Mouse (Mus musculus) monocyte, adult 2 months (primary cell): ENCODE data around the gene Atg16l1.
A peak's percentile ranks its signal among the peaks of the same experiment; 100 is the strongest.

Experiments
- DNase-seq, 2 experiments: peaks; one replicate each; pipeline ENCODE4 v3.0.0; 2022; ENCODE audit warnings: low spot score in 2 of 2, low read depth in 1 of 2

Atg16l1 gene

GRCm38 (mm10) chr1:87755641-87756470 lies at the start of gene Atg16l1:
Atg16l1 (plus strand) TSS chr1:87755870.
- peak; percentile 87 to 89 for DNase-seq

GRCm38 (mm10) chr1:87706361-87706760 lies 49.3 kb upstream of the Atg16l1 start:
- no peak for DNase-seq

DNA sequence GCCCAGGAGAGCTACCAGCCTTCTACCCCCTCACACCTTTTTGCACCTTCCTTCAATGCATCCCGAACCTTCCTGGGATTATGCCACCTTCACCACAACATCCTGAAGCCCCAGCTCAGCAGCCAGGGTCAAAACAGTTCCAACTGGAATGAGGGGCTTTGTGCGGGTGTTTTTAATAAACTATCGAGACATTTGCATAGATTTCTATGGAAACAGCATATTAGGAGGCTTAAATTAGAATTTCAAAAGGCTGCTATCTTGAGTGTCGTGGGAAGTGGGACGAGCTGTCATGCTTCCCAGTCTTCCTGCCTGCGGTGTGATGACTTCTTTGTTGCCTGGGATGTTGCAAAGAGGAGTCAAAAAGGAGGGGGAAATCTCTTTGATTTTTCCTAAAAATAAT lies 46.6 kb upstream of the Atg16l1 start:
- no peak for DNase-seq

GRCm38 (mm10) chr1:87709661-87710270 lies 45.9 kb upstream of the Atg16l1 start:
- DNase-seq = no peak

DNA sequence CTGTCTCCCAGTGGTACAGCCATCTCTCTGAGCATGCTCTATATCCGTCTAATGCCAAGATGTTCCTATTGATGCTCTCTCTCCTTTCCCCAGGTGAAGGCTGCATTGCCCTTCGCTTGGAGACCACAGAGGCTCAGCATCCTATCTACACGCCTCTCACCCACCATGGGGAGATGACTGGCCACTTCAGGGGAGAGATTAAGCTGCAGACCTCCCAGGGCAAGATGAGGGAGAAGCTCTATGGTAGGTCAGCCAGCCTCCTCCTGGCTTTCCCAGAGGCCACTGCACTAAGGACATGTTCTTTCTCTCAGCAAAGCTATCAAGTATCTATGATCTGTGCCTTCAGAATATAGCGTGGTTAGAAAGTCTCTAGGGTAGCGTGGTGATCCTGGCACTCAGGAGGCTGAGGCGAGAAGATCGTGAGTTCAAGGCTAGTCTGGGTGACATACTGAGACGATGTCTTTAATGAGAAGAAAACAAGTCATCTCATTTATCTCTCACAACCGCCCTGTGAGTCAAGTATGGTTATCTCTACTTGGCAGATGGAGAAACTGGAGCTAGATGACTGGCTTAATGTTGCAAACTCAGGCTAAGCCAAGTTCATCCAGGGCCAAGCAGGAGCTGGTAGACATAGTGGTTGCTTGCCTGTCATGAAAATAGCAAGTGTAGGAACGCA lies 43.6 kb upstream of the Atg16l1 start:
- DNase-seq = no peak

GRCm38 (mm10) chr1:87712614-87712971 lies 43.1 kb upstream of the Atg16l1 start:
- no peak for DNase-seq

DNA sequence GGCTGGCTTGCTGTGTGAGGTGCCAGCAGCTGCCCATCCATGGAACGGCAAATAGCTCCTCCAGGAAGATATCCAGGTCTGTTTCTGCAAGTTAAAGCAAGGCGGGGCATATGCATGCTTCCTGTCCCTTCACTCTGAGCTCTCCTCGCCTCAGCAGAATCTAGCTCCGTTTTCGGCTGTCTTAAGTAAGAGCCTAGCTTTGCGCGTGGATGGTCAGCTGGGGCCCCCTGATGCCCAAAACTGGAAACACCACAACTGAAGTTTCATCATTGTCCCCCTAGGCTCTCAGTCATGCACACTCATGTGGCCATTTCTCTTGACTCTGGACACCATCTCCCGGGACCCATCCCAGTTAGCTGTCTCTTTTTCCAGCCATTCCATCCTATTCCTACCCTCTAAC lies 34.3 kb upstream of the Atg16l1 start:
- DNase-seq = no peak

GRCm38 (mm10) chr1:87722081-87722480 lies 33.6 kb upstream of the Atg16l1 start:
- no peak for DNase-seq

GRCm38 (mm10) chr1:87723351-87723750 lies 32.3 kb upstream of the Atg16l1 start:
- no peak for DNase-seq

GRCm38 (mm10) chr1:87729070-87729469 lies 26.6 kb upstream of the Atg16l1 start:
- DNase-seq = no peak

DNA sequence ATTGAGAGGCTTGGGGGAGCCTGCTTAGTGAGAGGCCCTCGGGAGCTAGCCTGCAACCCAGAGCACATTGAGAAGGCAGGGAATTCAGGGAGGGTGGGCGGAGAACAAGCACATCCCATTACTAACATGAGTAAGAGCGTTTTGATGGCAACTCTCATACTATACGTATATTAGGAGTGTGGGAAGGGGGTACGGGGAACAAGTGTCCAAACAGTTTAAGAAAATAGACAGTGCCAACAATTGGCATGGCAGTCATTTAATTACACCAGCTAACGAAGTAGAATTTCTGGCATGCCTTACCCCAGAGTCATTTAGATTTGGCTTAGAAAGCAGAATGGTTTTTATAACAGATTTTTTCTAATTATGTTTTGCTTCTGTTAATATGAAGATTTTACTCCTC lies 25.8 kb upstream of the Atg16l1 start:
- DNase-seq = no peak

GRCm38 (mm10) chr1:87730271-87730670 lies 25.4 kb upstream of the Atg16l1 start:
- no peak for DNase-seq

DNA sequence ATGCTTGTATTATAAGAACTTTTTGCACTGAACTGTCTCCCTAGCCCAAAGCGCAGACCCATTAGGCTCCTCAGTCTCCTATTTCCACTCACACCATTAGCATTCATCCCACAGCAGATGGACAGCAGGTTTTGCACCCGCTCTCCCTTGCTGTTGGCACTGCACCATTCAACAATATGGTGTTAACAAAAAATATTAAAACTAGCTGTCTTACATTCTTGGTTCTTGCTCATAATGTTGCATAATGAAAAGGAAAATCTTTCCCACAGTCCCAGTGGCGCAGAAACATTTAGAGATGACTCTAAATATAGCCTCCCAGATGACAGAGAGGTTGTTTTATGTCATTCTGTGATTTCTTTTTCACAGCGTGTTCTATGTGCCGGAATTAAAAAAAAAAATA lies 22.5 kb upstream of the Atg16l1 start:
- no peak for DNase-seq

- DNase-seq = no peak
Measured at GRCm38 (mm10) chr1:87734153-87734552, 21.5 kb upstream of the Atg16l1 start.

DNA sequence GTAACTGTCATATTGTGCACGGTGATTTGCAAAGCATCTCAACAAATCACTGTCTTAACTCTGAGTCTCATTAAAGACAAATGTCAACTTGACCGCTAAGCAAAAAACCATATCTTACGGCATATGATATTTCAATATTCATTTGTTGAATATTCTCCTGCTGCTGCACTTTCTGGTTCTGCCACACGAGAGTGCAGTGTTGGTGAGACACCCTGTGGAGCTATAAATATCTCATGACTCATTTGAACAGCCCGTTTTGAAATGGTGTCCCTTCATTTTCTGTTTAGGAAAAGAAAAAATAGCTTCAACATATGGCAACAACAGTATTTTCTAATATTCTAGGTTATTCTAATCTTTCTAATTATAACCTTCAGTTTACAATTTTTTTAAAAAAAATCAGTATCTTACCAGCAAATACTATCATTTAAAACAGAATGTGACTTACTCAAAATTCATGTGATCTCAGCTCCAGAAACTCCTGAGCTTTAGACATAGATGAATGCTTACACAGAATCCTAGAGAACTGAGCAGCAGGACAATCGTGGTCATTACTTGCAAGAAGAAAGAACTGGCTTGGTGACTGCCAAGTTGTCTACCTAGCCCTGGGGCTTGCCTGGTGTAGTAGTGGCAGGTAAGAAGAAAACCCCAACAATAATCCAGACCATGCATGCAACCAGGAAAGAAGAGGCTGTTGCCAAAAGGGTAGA lies 14.9 kb upstream of the Atg16l1 start:
- DNase-seq = no peak

- DNase-seq = no peak
Measured at GRCm38 (mm10) chr1:87749360-87749973, 6.2 kb upstream of the Atg16l1 start.

GRCm38 (mm10) chr1:87763821-87764220 lies 8.2 kb downstream of the Atg16l1 start:
- DNase-seq = no peak

GRCm38 (mm10) chr1:87765741-87766140 lies 10.1 kb downstream of the Atg16l1 start:
- no peak for DNase-seq

GRCm38 (mm10) chr1:87766233-87766632 lies 10.6 kb downstream of the Atg16l1 start:
- no peak for DNase-seq

DNA sequence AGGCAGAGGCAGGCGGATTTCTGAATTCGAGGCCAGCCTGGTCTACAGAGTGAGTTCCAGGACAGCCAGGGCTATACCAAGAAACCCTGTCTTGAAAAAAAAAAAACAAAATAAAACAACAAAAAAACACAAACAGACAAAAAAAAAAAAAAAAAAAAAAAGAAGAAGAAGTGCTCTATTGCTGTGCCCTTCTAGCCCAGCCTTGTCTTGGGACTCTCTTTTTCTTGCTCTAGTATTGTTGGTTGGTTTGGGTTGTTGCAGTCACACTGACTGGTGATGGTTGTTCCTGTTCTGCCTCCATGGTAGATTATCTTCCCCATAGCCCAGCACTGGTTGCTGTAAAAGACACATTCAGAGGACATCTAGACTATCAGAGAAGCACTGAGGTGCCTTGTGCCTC lies 13.6 kb downstream of the Atg16l1 start:
- no peak for DNase-seq

GRCm38 (mm10) chr1:87770486-87770885 lies 14.8 kb downstream of the Atg16l1 start:
- no peak for DNase-seq
